Mouse (Mus musculus): ENCODE results near the gene Pfkp.

GRCm38 (mm10) chr13:6648669-6649233, at the start of gene Pfkp:
- TF ChIP-seq POLR2A (IDR thresholded peaks at IDR 0.05; ENCODE audit: control insufficient read depth, extremely low read depth, insufficient read depth, low read length, poor library complexity), result peak; percentile 67; the same call in 1 of the 2 replicates
- TF ChIP-seq CTCF (IDR thresholded peaks at IDR 0.05; ENCODE audit: borderline replicate concordance, control insufficient read depth, extremely low read depth, insufficient read depth, low read length, poor library complexity), result peak; percentile 15; the same call in 1 of the 2 replicates
